Mouse (Mus musculus): ENCODE data around the gene Aen. TPM values are rescaled to one million over a fixed set of nuclear protein-coding genes. Genes with fewer than 3 reads are reported as not detected.

Aen gene
- polyA plus RNA-seq, 1 experiment from 2014 or later = 13.8 TPM

- Histone ChIP-seq H3K9ac (ENCODE audit: low read depth, low read length) (no peak overlapping the region), H3K27me3 (ENCODE audit: control insufficient read depth, insufficient read depth, low read depth, low read length) (no peaks in the 10 kb centered on the region), H3K9me3 (replicated peaks; ENCODE audit: control insufficient read depth, low read length) (no peaks in the 10 kb centered on the region), H3K4me1 (ENCODE audit: control insufficient read depth, low read depth, low read length) (peaks cover 29% of the 10 kb centered on the region), H3K4me3 (ENCODE audit: low read depth, low read length) (no peak overlapping the region), H3K4me2 (ENCODE audit: low read depth, low read length) (no peak overlapping the region), H3K27ac (ENCODE audit: low read length) (no peak overlapping the region), H3K36me3 (ENCODE audit: control insufficient read depth, insufficient read depth) (peaks cover 4% of the 10 kb centered on the region; the same call in 1 of the 2 replicates)
- 40% methylated on average over 6 of the region's 6 CpGs for WGBS (ENCODE audit: insufficient replicate concordance)
- ATAC-seq (ENCODE audit: low read depth) = no peak
Measured at GRCm38 (mm10) chr7:78910336-78911098, 14.9 kb downstream of the Aen start.

- Histone ChIP-seq H3K36me3 (ENCODE audit: control insufficient read depth, insufficient read depth) (peaks cover 6% of the 10 kb centered on the region; the same call in 1 of the 2 replicates), H3K4me2 (ENCODE audit: low read depth, low read length) (no peak overlapping the region), H3K27ac (ENCODE audit: low read length) (peak overlapping the region; percentile 9; the same call in 1 of the 2 replicates), H3K4me1 (ENCODE audit: control insufficient read depth, low read depth, low read length) (peaks cover 32% of the 10 kb centered on the region), H3K27me3 (ENCODE audit: control insufficient read depth, insufficient read depth, low read depth, low read length) (no peaks in the 10 kb centered on the region), H3K9me3 (replicated peaks; ENCODE audit: control insufficient read depth, low read length) (no peaks in the 10 kb centered on the region), H3K4me3 (ENCODE audit: low read depth, low read length) (no peak overlapping the region), H3K9ac (ENCODE audit: low read depth, low read length) (no peak overlapping the region)
- no peak for ATAC-seq (ENCODE audit: low read depth)
- 71% methylated on average over 4 of the region's 4 CpGs for WGBS (ENCODE audit: insufficient replicate concordance)
Measured at GRCm38 (mm10) chr7:78911209-78911608, 15.6 kb downstream of the Aen start.

- peak overlapping the region; percentile 90 for H3K4me2 ChIP-seq (ENCODE audit: low read depth, low read length)
- 7% methylated on average over 20 of the region's 20 CpGs for WGBS (ENCODE audit: insufficient replicate concordance)
- H3K9ac ChIP-seq (ENCODE audit: low read depth, low read length) = peak overlapping the region; percentile 81
- peak overlapping the region; percentile 94 for H3K27ac ChIP-seq (ENCODE audit: low read length)
- peaks cover 13% of the 10 kb centered on the region for H3K36me3 ChIP-seq (ENCODE audit: control insufficient read depth, insufficient read depth)
- peak overlapping the region; percentile 69 for H3K4me3 ChIP-seq (ENCODE audit: low read depth, low read length)
- peaks cover 32% of the 10 kb centered on the region for H3K4me1 ChIP-seq (ENCODE audit: control insufficient read depth, low read depth, low read length)
- ATAC-seq (ENCODE audit: low read depth) = no peak
- no peaks in the 10 kb centered on the region for H3K27me3 ChIP-seq (ENCODE audit: control insufficient read depth, insufficient read depth, low read depth, low read length)
- no peaks in the 10 kb centered on the region for H3K9me3 ChIP-seq (replicated peaks; ENCODE audit: control insufficient read depth, low read length)
Measured at GRCm38 (mm10) chr7:78912253-78912973, 16.8 kb downstream of the Aen start.

GRCm38 (mm10) chr7:78912974-78913474 is 17.4 kb downstream of the Aen start, which contains the start of gene Isg20:
Isg20 (plus strand) TSS chr7:78913424.
- H3K9ac ChIP-seq (ENCODE audit: low read depth, low read length) = peak within 1 kb of the TSS; percentile 81
- H3K4me1 ChIP-seq (ENCODE audit: control insufficient read depth, low read depth, low read length) = peaks cover 32% of the 10 kb centered on the region
- no peaks in the 10 kb centered on the region for H3K9me3 ChIP-seq (replicated peaks; ENCODE audit: control insufficient read depth, low read length)
- peaks cover 13% of the 10 kb centered on the region for H3K36me3 ChIP-seq (ENCODE audit: control insufficient read depth, insufficient read depth)
- WGBS (ENCODE audit: insufficient replicate concordance) = 53% methylated on average over 5 of the region's 5 CpGs
- H3K27me3 ChIP-seq (ENCODE audit: control insufficient read depth, insufficient read depth, low read depth, low read length) = no peaks in the 10 kb centered on the region
- peak within 1 kb of the TSS; percentile 90 for H3K4me2 ChIP-seq (ENCODE audit: low read depth, low read length)
- peak within 1 kb of the TSS; percentile 69 for H3K4me3 ChIP-seq (ENCODE audit: low read depth, low read length)
- peak within 1 kb of the TSS; percentile 94 for H3K27ac ChIP-seq (ENCODE audit: low read length)
- no peak for ATAC-seq (ENCODE audit: low read depth)

- Histone ChIP-seq H3K4me3 (ENCODE audit: low read depth, low read length) (peak overlapping the region; percentile 69), H3K36me3 (ENCODE audit: control insufficient read depth, insufficient read depth) (peaks cover 13% of the 10 kb centered on the region), H3K4me1 (ENCODE audit: control insufficient read depth, low read depth, low read length) (peaks cover 32% of the 10 kb centered on the region), H3K4me2 (ENCODE audit: low read depth, low read length) (peak overlapping the region; percentile 90), H3K27me3 (ENCODE audit: control insufficient read depth, insufficient read depth, low read depth, low read length) (no peaks in the 10 kb centered on the region), H3K27ac (ENCODE audit: low read length) (peak overlapping the region; percentile 94), H3K9ac (ENCODE audit: low read depth, low read length) (peak overlapping the region; percentile 81), H3K9me3 (replicated peaks; ENCODE audit: control insufficient read depth, low read length) (no peaks in the 10 kb centered on the region)
- ATAC-seq (ENCODE audit: low read depth) = peak; percentile 94
- 24% methylated on average over 19 of the region's 19 CpGs for WGBS (ENCODE audit: insufficient replicate concordance)
Measured at GRCm38 (mm10) chr7:78913649-78914544, 18.2 kb downstream of the Aen start.

GRCm38 (mm10) chr7:78914545-78914845 is 18.8 kb downstream of the Aen start:
- Histone ChIP-seq H3K4me1 (ENCODE audit: control insufficient read depth, low read depth, low read length) (peaks cover 32% of the 10 kb centered on the region), H3K27me3 (ENCODE audit: control insufficient read depth, insufficient read depth, low read depth, low read length) (no peaks in the 10 kb centered on the region), H3K9ac (ENCODE audit: low read depth, low read length) (peak overlapping the region; percentile 81), H3K4me2 (ENCODE audit: low read depth, low read length) (peak overlapping the region; percentile 90), H3K27ac (ENCODE audit: low read length) (peak overlapping the region; percentile 94), H3K9me3 (replicated peaks; ENCODE audit: control insufficient read depth, low read length) (no peaks in the 10 kb centered on the region), H3K4me3 (ENCODE audit: low read depth, low read length) (peak overlapping the region; percentile 69), H3K36me3 (ENCODE audit: control insufficient read depth, insufficient read depth) (peaks cover 17% of the 10 kb centered on the region)
- WGBS (ENCODE audit: insufficient replicate concordance) = 49% methylated on average over 3 of the region's 3 CpGs
- ATAC-seq (ENCODE audit: low read depth) = no peak

GRCm38 (mm10) chr7:78914896-78915510 is 19.3 kb downstream of the Aen start:
- peaks cover 17% of the 10 kb centered on the region for H3K36me3 ChIP-seq (ENCODE audit: control insufficient read depth, insufficient read depth)
- H3K4me2 ChIP-seq (ENCODE audit: low read depth, low read length) = peak overlapping the region; percentile 90
- no peaks in the 10 kb centered on the region for H3K27me3 ChIP-seq (ENCODE audit: control insufficient read depth, insufficient read depth, low read depth, low read length)
- no peak for ATAC-seq (ENCODE audit: low read depth)
- peak overlapping the region; percentile 94 for H3K27ac ChIP-seq (ENCODE audit: low read length)
- H3K9me3 ChIP-seq (replicated peaks; ENCODE audit: control insufficient read depth, low read length) = no peaks in the 10 kb centered on the region
- peak overlapping the region; percentile 69 for H3K4me3 ChIP-seq (ENCODE audit: low read depth, low read length)
- WGBS (ENCODE audit: insufficient replicate concordance) = 76% methylated on average over 11 of the region's 11 CpGs
- peaks cover 32% of the 10 kb centered on the region for H3K4me1 ChIP-seq (ENCODE audit: control insufficient read depth, low read depth, low read length)
- peak overlapping the region; percentile 81 for H3K9ac ChIP-seq (ENCODE audit: low read depth, low read length)

- 51% methylated on average over 4 of the region's 4 CpGs for WGBS (ENCODE audit: insufficient replicate concordance)
- Histone ChIP-seq H3K9me3 (replicated peaks; ENCODE audit: control insufficient read depth, low read length) (no peaks in the 10 kb centered on the region), H3K4me3 (ENCODE audit: low read depth, low read length) (no peak overlapping the region), H3K27me3 (ENCODE audit: control insufficient read depth, insufficient read depth, low read depth, low read length) (no peaks in the 10 kb centered on the region), H3K4me1 (ENCODE audit: control insufficient read depth, low read depth, low read length) (peaks cover 10% of the 10 kb centered on the region), H3K9ac (ENCODE audit: low read depth, low read length) (no peak overlapping the region), H3K27ac (ENCODE audit: low read length) (no peak overlapping the region), H3K36me3 (ENCODE audit: control insufficient read depth, insufficient read depth) (peaks cover 17% of the 10 kb centered on the region), H3K4me2 (ENCODE audit: low read depth, low read length) (no peak overlapping the region)
- ATAC-seq (ENCODE audit: low read depth) = no peak
Measured at GRCm38 (mm10) chr7:78918686-78919085, 23.0 kb downstream of the Aen start.
